Mouse (Mus musculus): ENCODE measurements around the gene 1810010D01Rik. TPM values are rescaled to one million over a fixed set of nuclear protein-coding genes. Genes with fewer than 3 reads are reported as not detected.
A peak's percentile ranks its signal among the peaks of the same experiment; 100 is the strongest.

Gene 1810010D01Rik
- polyA plus RNA-seq, 1 experiment from 2014 or later, result not detected

GRCm38 (mm10) chr7:145221346-145221745 is 13.4 kb upstream of the 1810010D01Rik start:
- no peak overlapping the region for H3K9ac ChIP-seq (ENCODE audit: low read depth, low read length)

GRCm38 (mm10) chr7:145219420-145219831 is 11.5 kb upstream of the 1810010D01Rik start:
- Histone ChIP-seq H3K27me3 (ENCODE audit: control insufficient read depth, insufficient read depth, low read length) (no peaks in the 10 kb centered on the region), H3K4me3 (ENCODE audit: low read length) (no peak overlapping the region), H3K9me3 (ENCODE audit: control insufficient read depth, low read length) (no peaks in the 10 kb centered on the region), H3K36me3 (ENCODE audit: control insufficient read depth, insufficient read depth, low read length) (no peaks in the 10 kb centered on the region), H3K4me1 (ENCODE audit: control insufficient read depth, insufficient read depth, low read length) (peaks cover 10% of the 10 kb centered on the region), H3K4me2 (replicated peaks; ENCODE audit: low read depth, low read length) (no peak overlapping the region), H3K27ac (ENCODE audit: low read depth, low read length) (no peak overlapping the region), H3K9ac (ENCODE audit: low read depth, low read length) (no peak overlapping the region)
- ATAC-seq (ENCODE audit: low FRiP score, low TSS enrichment), result no peak
- 83% methylated on average over 9 of the region's 9 CpGs for WGBS

More at GRCm38 (mm10) chr7:145221346-145221745, 13.4 kb upstream of the 1810010D01Rik start:
- Histone ChIP-seq H3K27ac (ENCODE audit: low read depth, low read length) (0 out of 2 replicates have a peak overlapping the region, but pooled peaks have one; percentile 20), H3K27me3 (ENCODE audit: control insufficient read depth, insufficient read depth, low read length) (no peaks in the 10 kb centered on the region), H3K4me3 (ENCODE audit: low read length) (no peak overlapping the region), H3K9me3 (ENCODE audit: control insufficient read depth, low read length) (no peaks in the 10 kb centered on the region), H3K36me3 (ENCODE audit: control insufficient read depth, insufficient read depth, low read length) (no peaks in the 10 kb centered on the region), H3K4me2 (replicated peaks; ENCODE audit: low read depth, low read length) (no peak overlapping the region), H3K4me1 (ENCODE audit: control insufficient read depth, insufficient read depth, low read length) (peaks cover 7% of the 10 kb centered on the region)
- WGBS, result 81% methylated on average over 2 of the region's 2 CpGs
- ATAC-seq (ENCODE audit: low FRiP score, low TSS enrichment), result no peak

- Histone ChIP-seq H3K4me2 (replicated peaks; ENCODE audit: low read depth, low read length) (no peak overlapping the region), H3K36me3 (ENCODE audit: control insufficient read depth, insufficient read depth, low read length) (no peaks in the 10 kb centered on the region), H3K9ac (ENCODE audit: low read depth, low read length) (no peak overlapping the region), H3K9me3 (ENCODE audit: control insufficient read depth, low read length) (no peaks in the 10 kb centered on the region), H3K27ac (ENCODE audit: low read depth, low read length) (no peak overlapping the region), H3K27me3 (ENCODE audit: control insufficient read depth, insufficient read depth, low read length) (no peaks in the 10 kb centered on the region), H3K4me3 (ENCODE audit: low read length) (no peak overlapping the region), H3K4me1 (ENCODE audit: control insufficient read depth, insufficient read depth, low read length) (peaks cover 15% of the 10 kb centered on the region)
- 47% methylated on average over 1 of the region's 1 CpGs for WGBS
- ATAC-seq (ENCODE audit: low FRiP score, low TSS enrichment), result peak; percentile 29; the same call in 1 of the 2 replicates
Observed at GRCm38 (mm10) chr7:145216591-145216990, 8.7 kb upstream of the 1810010D01Rik start.

DNA sequence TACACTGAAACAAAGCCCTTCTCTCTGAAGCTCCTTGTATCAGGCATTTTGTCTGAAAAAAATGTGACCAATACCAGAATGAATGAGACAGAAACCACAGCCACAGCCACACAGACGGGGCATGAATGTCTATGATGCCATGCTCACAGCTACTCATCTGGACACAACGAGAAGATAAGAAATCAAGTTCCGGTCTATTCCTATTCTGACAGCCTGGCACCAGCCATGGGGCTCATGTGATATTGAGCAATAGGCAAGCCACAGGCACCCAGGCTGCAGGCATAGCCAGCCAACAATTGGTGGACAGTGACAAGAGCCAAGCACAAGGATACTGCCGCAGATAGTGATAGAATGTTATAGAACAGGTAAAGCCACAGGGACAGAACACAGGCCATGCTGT is 7.6 kb upstream of the 1810010D01Rik start:
- no peaks in the 10 kb centered on the region for H3K9me3 ChIP-seq (ENCODE audit: control insufficient read depth, low read length)
- no peak overlapping the region for H3K9ac ChIP-seq (ENCODE audit: low read depth, low read length)
- no peak for ATAC-seq (ENCODE audit: low FRiP score, low TSS enrichment)
- H3K4me2 ChIP-seq (replicated peaks; ENCODE audit: low read depth, low read length), result no peak overlapping the region
- 88% methylated on average over 4 of the region's 4 CpGs for WGBS
- H3K4me1 ChIP-seq (ENCODE audit: control insufficient read depth, insufficient read depth, low read length), result peaks cover 18% of the 10 kb centered on the region
- H3K4me3 ChIP-seq (ENCODE audit: low read length), result no peak overlapping the region
- no peaks in the 10 kb centered on the region for H3K36me3 ChIP-seq (ENCODE audit: control insufficient read depth, insufficient read depth, low read length)
- no peaks in the 10 kb centered on the region for H3K27me3 ChIP-seq (ENCODE audit: control insufficient read depth, insufficient read depth, low read length)
- no peak overlapping the region for H3K27ac ChIP-seq (ENCODE audit: low read depth, low read length)

GRCm38 (mm10) chr7:145211680-145212659 is 4.1 kb upstream of the 1810010D01Rik start:
- Histone ChIP-seq H3K27me3 (ENCODE audit: control insufficient read depth, insufficient read depth, low read length) (no peaks in the 10 kb centered on the region), H3K4me3 (ENCODE audit: low read length) (no peak overlapping the region), H3K36me3 (ENCODE audit: control insufficient read depth, insufficient read depth, low read length) (no peaks in the 10 kb centered on the region), H3K4me1 (ENCODE audit: control insufficient read depth, insufficient read depth, low read length) (peaks cover 21% of the 10 kb centered on the region), H3K9me3 (ENCODE audit: control insufficient read depth, low read length) (no peaks in the 10 kb centered on the region), H3K4me2 (replicated peaks; ENCODE audit: low read depth, low read length) (no peak overlapping the region), H3K9ac (ENCODE audit: low read depth, low read length) (peak overlapping the region; percentile 45; the same call in 1 of the 2 replicates), H3K27ac (ENCODE audit: low read depth, low read length) (peak overlapping the region; percentile 74; the same call in 1 of the 2 replicates)
- peak; percentile 55 for ATAC-seq (ENCODE audit: low FRiP score, low TSS enrichment)
- 17% methylated on average over 14 of the region's 14 CpGs for WGBS

GRCm38 (mm10) chr7:145210477-145211070 is 2.7 kb upstream of the 1810010D01Rik start:
- H3K4me3 ChIP-seq (ENCODE audit: low read length), result no peak overlapping the region
- WGBS, result 72% methylated on average over 4 of the region's 4 CpGs
- H3K9me3 ChIP-seq (ENCODE audit: control insufficient read depth, low read length), result no peaks in the 10 kb centered on the region
- no peak overlapping the region for H3K4me2 ChIP-seq (replicated peaks; ENCODE audit: low read depth, low read length)
- no peak for ATAC-seq (ENCODE audit: low FRiP score, low TSS enrichment)
- H3K27me3 ChIP-seq (ENCODE audit: control insufficient read depth, insufficient read depth, low read length), result no peaks in the 10 kb centered on the region
- H3K4me1 ChIP-seq (ENCODE audit: control insufficient read depth, insufficient read depth, low read length), result peaks cover 29% of the 10 kb centered on the region
- H3K27ac ChIP-seq (ENCODE audit: low read depth, low read length), result no peak overlapping the region
- no peak overlapping the region for H3K9ac ChIP-seq (ENCODE audit: low read depth, low read length)
- no peaks in the 10 kb centered on the region for H3K36me3 ChIP-seq (ENCODE audit: control insufficient read depth, insufficient read depth, low read length)

GRCm38 (mm10) chr7:145206801-145207200 is 1.1 kb downstream of the 1810010D01Rik start:
- 73% methylated on average over 6 of the region's 6 CpGs for WGBS
- ATAC-seq (ENCODE audit: low FRiP score, low TSS enrichment), result no peak

DNA sequence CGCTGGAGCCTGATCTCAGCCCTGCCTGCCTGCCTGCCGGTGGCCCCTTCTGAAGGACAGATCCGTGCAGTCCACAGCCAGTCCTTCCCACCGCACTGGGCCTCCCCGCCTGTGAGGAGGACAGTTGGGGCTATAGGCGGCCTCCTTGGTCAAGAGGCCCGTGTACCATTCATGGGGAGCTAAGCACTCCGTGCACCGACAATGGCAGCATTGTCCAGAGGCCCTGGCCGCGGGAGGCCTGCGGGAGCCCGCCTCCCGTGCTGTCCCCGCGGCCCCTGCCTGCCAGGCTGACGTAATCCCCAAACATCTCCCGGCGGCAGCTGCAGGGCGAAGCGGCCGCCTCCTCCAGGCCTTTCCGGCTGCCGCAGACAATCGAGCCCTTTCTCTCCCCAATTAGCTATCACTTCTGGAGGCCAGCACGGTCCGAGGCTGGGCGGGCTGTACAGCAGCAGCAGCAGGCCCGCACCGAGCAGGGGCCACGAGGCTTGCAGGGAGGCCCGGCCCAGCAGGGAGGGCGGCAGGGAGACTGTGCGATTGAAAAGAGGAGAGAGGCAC is 1.8 kb downstream of the 1810010D01Rik start:
- under 1% methylated on average over 33 of the region's 34 CpGs for WGBS
- Histone ChIP-seq H3K27ac (ENCODE audit: low read depth, low read length) (peak overlapping the region; percentile 95), H3K9me3 (ENCODE audit: control insufficient read depth, low read length) (peaks cover 4% of the 10 kb centered on the region), H3K4me1 (ENCODE audit: control insufficient read depth, insufficient read depth, low read length) (peaks cover 16% of the 10 kb centered on the region), H3K27me3 (ENCODE audit: control insufficient read depth, insufficient read depth, low read length) (no peaks in the 10 kb centered on the region), H3K9ac (ENCODE audit: low read depth, low read length) (peak overlapping the region; percentile 68), H3K4me2 (replicated peaks; ENCODE audit: low read depth, low read length) (peak overlapping the region; percentile 35), H3K36me3 (ENCODE audit: control insufficient read depth, insufficient read depth, low read length) (no peaks in the 10 kb centered on the region), H3K4me3 (ENCODE audit: low read length) (peak overlapping the region; percentile 13)
- peak; percentile 88 for ATAC-seq (ENCODE audit: low FRiP score, low TSS enrichment)

More at GRCm38 (mm10) chr7:145206801-145207200, 1.1 kb downstream of the 1810010D01Rik start:
- H3K4me3 ChIP-seq (ENCODE audit: low read length), result no peak overlapping the region
- no peaks in the 10 kb centered on the region for H3K9me3 ChIP-seq (ENCODE audit: control insufficient read depth, low read length)
- no peaks in the 10 kb centered on the region for H3K27me3 ChIP-seq (ENCODE audit: control insufficient read depth, insufficient read depth, low read length)
- H3K4me1 ChIP-seq (ENCODE audit: control insufficient read depth, insufficient read depth, low read length), result peaks cover 21% of the 10 kb centered on the region
- peak overlapping the region; percentile 95 for H3K27ac ChIP-seq (ENCODE audit: low read depth, low read length)
- peak overlapping the region; percentile 68 for H3K9ac ChIP-seq (ENCODE audit: low read depth, low read length)
- 0 out of 2 replicates have a peak overlapping the region, but pooled peaks have one; percentile 35 for H3K4me2 ChIP-seq (replicated peaks; ENCODE audit: low read depth, low read length)
- no peaks in the 10 kb centered on the region for H3K36me3 ChIP-seq (ENCODE audit: control insufficient read depth, insufficient read depth, low read length)
